Mouse (Mus musculus) intestine, embryonic 14.5 days (tissue): ENCODE measurements around the gene Pum1. TPM values are rescaled to one million over a fixed set of nuclear protein-coding genes. Genes with fewer than 3 reads are reported as not detected.

ENCODE experiments used
- ATAC-seq: fragments of 200-750 bp; cut with Nextera tagmentation; replicated peaks from 2 replicates; pipeline ENCODE4 v1.8.0; 2017; ENCODE audit warnings: low read depth, moderate number of reproducible peaks, moderate TSS enrichment, moderate library complexity; ENCODE audit not compliant: low FRiP score, low TSS enrichment
- DNase-seq: peaks from one replicate; pipeline ENCODE4 v3.0.0-alpha.2; 2018; ENCODE audit warnings: low spot score
- H3K27ac ChIP-seq: fragments of 300-500 bp; sonication (generic); 2 replicates; pipeline ENCODE4 v1.5.1; 2014; ENCODE audit warnings: low read depth, mild to moderate bottlenecking, control low read depth
- H3K27me3 ChIP-seq: fragments of 300-500 bp; sonication (generic); replicated peaks from 2 replicates; pipeline ENCODE4 v1.6.1; 2014; ENCODE audit warnings: low read length, control low read depth; ENCODE audit not compliant: control insufficient read depth, insufficient read depth
- H3K36me3 ChIP-seq: fragments of 300-500 bp; sonication (generic); 2 replicates; pipeline ENCODE4 v1.6.1; 2014; ENCODE audit warnings: low read length, control low read depth; ENCODE audit not compliant: control insufficient read depth, insufficient read depth
- H3K4me1 ChIP-seq: fragments of 300-500 bp; sonication (generic); replicated peaks from 2 replicates; pipeline ENCODE4 v1.6.1; 2014; ENCODE audit warnings: low read length, control low read depth, mixed read lengths; ENCODE audit not compliant: control insufficient read depth, insufficient read depth
- H3K4me2 ChIP-seq: fragments of 300-500 bp; sonication (generic); 2 replicates; pipeline ENCODE4 v1.6.1; 2014; ENCODE audit warnings: low read length
- H3K4me3 ChIP-seq: fragments of 300-500 bp; sonication (generic); 2 replicates; pipeline ENCODE4 v1.5.1; 2014; ENCODE audit warnings: low read depth, low read length, control low read depth, mixed read lengths
- H3K9ac ChIP-seq: fragments of 300-500 bp; sonication (generic); 2 replicates; pipeline ENCODE4 v1.6.1; 2014; ENCODE audit warnings: mild to moderate bottlenecking, low read length
- H3K9me3 ChIP-seq: fragments of 300-500 bp; sonication (generic); 2 replicates; pipeline ENCODE4 v1.6.1; 2016; ENCODE audit warnings: low read length, control low read depth; ENCODE audit not compliant: control insufficient read depth
- WGBS: fragments of 180-500 bp; shearing (Covaris S2); extraction: QIAGEN DNeasy Blood & Tissue Kit; methylation state at CpG from one replicate; pipeline ENCODE4 v1.1.7; 2014; 5-methylcytosine and 5-hydroxymethylcytosine counted together
- polyA plus RNA-seq: library from polyadenylated mRNA; unstranded; fragments of >200 nt; fragmentation: Nextera tagmentation; extraction: Ambion mirVana; gene quantifications from 2 replicates; pipeline ENCODE4 v1.2.1, GENCODE M21; 2014

Pum1 gene
- polyA plus RNA-seq, 1 experiment from 2014 or later = 91.7 TPM

DNA sequence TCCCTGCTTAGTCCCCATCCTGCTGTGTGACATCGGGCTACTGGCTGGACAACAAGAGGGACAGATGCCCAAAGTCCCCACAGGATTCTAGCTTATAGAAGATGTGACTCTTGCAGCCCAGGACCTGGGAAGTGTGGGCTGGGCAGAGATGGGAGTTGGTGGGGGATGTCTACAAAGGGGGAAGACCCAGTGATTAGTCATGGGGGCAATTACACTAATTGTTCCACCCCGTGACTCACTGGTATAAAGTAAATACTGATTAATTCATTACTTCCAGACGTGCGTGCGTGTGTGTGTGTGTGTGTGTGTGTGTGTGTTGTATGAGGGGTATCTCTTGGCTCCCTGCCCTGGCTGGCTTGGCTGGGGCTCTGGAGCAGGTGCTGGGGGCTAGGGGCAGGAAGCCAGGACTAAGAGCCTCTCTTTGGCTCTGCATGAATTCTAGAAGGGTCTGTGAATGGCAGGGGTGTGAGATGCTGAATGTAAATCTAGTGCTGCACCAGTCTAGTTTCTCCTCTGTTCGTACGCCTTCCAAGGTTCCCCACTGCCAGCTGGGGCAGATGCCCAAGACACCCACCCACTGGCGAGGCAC, 151.7 kb downstream of the Pum1 start:
- WGBS = 69% methylated on average over 8 of the region's 8 CpGs
- H3K27ac ChIP-seq = no peak overlapping the region
- no peak overlapping the region for H3K9ac ChIP-seq
- H3K36me3 ChIP-seq = peaks cover 7% of the 10 kb centered on the region; the same call in 1 of the 2 replicates
- no peaks in the 10 kb centered on the region for H3K9me3 ChIP-seq
- no peak for DNase-seq
- no peaks in the 10 kb centered on the region for H3K27me3 ChIP-seq
- H3K4me1 ChIP-seq = no peaks in the 10 kb centered on the region
- no peak for ATAC-seq
- H3K4me3 ChIP-seq = no peak overlapping the region
- no peak overlapping the region for H3K4me2 ChIP-seq

DNA sequence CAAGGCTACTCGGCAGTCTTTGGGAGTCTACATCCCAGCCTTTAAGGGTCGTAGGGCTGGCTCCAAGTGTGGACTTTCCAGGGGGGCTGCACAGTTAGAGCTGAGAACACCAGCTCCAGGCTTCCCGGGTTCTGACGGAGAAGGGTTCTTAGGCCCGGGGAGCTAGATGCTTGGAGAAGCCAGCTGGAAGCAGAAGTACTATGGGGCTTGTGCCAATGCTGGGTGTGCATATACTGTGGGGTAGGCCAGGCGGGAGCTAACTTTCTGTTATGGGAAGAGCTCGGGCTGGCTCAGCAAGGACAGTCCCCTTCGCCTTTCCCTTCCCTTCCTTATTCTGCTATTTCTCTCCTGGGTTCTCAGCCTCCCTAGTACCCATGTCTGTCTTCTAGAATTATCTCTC, 152.7 kb downstream of the Pum1 start:
- H3K27ac ChIP-seq = no peak overlapping the region
- no peaks in the 10 kb centered on the region for H3K27me3 ChIP-seq
- peaks cover 7% of the 10 kb centered on the region; the same call in 1 of the 2 replicates for H3K36me3 ChIP-seq
- DNase-seq (no peak), ATAC-seq (no peak)
- H3K4me1 ChIP-seq = no peaks in the 10 kb centered on the region
- no peaks in the 10 kb centered on the region for H3K9me3 ChIP-seq
- no peak overlapping the region for H3K4me2 ChIP-seq
- H3K4me3 ChIP-seq = no peak overlapping the region
- WGBS = 88% methylated on average over 8 of the region's 8 CpGs
- no peak overlapping the region for H3K9ac ChIP-seq

DNA sequence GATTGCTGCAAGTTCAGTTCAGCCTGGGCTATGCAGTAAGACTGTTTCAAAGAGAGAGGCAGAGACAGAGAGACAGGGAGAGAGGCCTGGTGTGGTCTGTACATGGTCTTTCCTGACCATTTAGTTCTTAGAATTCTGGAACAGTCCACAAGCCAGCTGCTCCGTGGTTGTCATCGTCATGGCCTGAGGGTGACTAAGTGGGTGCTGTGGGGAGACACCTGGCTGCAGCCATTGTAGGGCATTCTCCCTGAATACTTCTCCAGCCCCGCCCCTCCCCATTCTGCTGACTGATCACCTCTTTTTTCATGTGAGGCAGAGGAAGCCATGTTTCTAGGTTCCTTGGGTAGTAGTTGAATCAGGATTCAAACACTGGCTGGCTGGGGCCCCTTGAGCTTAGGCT, 156.7 kb downstream of the Pum1 start:
- H3K9me3 ChIP-seq = no peaks in the 10 kb centered on the region
- WGBS = 82% methylated on average over 3 of the region's 3 CpGs
- no peak overlapping the region for H3K4me2 ChIP-seq
- no peak overlapping the region for H3K9ac ChIP-seq
- no peak for DNase-seq
- no peak overlapping the region for H3K4me3 ChIP-seq
- peaks cover 28% of the 10 kb centered on the region for H3K36me3 ChIP-seq
- no peak overlapping the region for H3K27ac ChIP-seq
- no peaks in the 10 kb centered on the region for H3K27me3 ChIP-seq
- H3K4me1 ChIP-seq = no peaks in the 10 kb centered on the region
- ATAC-seq = no peak

DNA sequence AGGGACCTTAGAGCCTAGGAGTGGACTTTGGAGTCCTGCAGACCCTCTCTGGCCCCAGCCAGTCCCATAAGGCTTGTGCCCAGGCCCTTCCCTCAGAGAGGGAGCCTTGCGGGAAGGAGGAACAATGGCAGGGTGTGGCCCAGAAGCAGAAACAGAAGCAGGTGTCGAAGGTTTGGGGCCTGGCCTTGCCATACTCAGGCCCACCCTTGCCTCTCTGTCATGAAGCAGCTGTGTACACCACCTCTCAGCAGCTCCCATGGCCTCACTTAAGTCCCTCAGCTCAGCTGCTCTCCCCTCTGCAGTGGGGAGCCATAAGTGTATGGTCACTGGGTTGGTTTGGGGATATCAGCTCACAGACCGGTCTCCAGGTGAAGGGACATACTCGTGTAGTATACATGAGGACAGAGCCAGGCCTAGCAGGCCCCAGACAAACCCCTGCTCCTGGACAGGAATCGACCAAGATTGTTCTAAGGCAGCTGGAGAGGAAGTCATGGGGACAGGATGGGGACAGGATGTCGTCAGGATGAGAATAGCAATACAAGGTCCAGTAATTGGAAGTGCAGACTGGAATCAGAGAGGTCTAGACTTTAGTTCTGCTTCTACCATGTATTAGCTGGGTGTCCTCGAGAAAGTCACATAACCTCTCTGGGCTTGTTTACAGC, 157.6 kb downstream of the Pum1 start:
- 80% methylated on average over 7 of the region's 7 CpGs for WGBS
- Histone ChIP-seq H3K4me2 (no peak overlapping the region), H3K4me1 (no peaks in the 10 kb centered on the region), H3K4me3 (no peak overlapping the region), H3K27ac (no peak overlapping the region), H3K9ac (no peak overlapping the region), H3K27me3 (no peaks in the 10 kb centered on the region), H3K36me3 (peaks cover 28% of the 10 kb centered on the region), H3K9me3 (no peaks in the 10 kb centered on the region)
- DNase-seq (no peak), ATAC-seq (no peak)

DNA sequence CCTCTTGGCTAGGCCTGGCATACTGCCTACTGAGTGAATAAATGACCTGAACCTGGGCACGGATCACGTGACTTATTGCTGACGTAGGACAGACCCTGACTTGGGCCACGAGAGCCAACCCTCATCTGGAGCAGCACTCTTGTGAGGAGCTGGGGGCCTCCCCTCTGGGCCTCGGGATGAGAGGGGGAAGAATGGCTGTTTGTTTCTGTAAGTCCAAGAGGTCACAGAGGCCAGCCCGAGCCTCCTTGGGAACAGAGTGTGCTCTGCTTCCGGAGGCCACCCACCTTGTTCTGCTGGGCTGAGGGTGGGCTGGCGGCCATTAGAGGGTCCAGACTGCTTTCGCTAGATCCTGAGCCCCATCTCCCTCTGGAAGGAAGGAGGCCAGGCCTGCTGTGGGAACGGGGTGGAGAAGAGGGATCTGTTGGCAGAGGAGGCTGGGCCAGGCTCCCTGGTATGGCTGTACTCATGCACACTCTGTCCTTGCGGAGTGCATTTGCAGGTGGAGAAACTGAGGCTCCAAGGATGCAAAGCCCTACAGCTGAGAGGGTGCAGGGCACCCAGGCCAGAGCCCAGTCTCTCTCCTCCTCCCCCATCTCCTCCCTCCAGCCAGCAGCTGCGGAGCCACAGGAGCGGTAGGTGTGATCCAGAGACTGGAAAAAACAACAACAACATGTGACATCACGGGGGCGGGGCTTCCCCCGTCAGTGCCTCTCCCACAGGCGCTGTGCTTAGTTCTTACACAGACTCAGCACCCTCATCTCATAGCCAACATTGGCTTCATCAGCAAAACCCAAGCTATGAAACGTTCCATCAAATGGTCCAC, 165.9 kb downstream of the Pum1 start:
- Histone ChIP-seq H3K9me3 (no peaks in the 10 kb centered on the region), H3K27me3 (no peaks in the 10 kb centered on the region), H3K27ac (peak overlapping the region; percentile 71), H3K4me2 (peak overlapping the region; percentile 11; the same call in 1 of the 2 replicates), H3K4me3 (no peak overlapping the region), H3K36me3 (peaks cover 1% of the 10 kb centered on the region; the same call in 1 of the 2 replicates), H3K9ac (no peak overlapping the region), H3K4me1 (peaks cover 15% of the 10 kb centered on the region; the same call in 1 of the 2 replicates)
- ATAC-seq (peak; percentile 62), DNase-seq (no peak)
- 11% methylated on average over 18 of the region's 18 CpGs for WGBS

Other genes starting within 250 kb of the Pum1 start
- 2.5 and 3.1 TPM in 2 replicates for gene Nkain1, start 89.1 kb upstream of the Pum1 start, polyA plus RNA-seq
- gene Sdc3, start 129.2 kb downstream of the Pum1 start, polyA plus RNA-seq = 19.2 and 21.1 TPM in 2 replicates
- 37.2 and 40.6 TPM in 2 replicates for gene Laptm5, start 249.8 kb downstream of the Pum1 start, polyA plus RNA-seq